Mouse (Mus musculus): ENCODE data around the gene Gstt1. TPM values are rescaled to one million over a fixed set of nuclear protein-coding genes. Genes with fewer than 3 reads are reported as not detected.

The Gstt1 gene
- total RNA-seq (2023), result not detected

GRCm38 (mm10) chr10:75798176-75798696 lies at the start of gene Gstt1:
Gene Gstt1 (minus strand): TSS chr10:75798584.

GRCm38 (mm10) chr10:75837248-75837759 lies 38.9 kb upstream of the Gstt1 start, which contains the start of gene Gstt2:
Gene Gstt2 (minus strand): TSS chr10:75837424.

GRCm38 (mm10) chr10:75822443-75822842 lies 24.1 kb upstream of the Gstt1 start, which contains the start of gene Gstt4:
Gene Gstt4 (minus strand): TSS chr10:75822543.

GRCm38 (mm10) chr10:75780769-75781578 lies 17.4 kb downstream of the Gstt1 start, which contains the start of the genes Gm20441 and Gstt3:
Gene Gm20441 (minus strand): TSS chr10:75780954.
Gene Gstt3 (minus strand): TSS chr10:75781414.

GRCm38 (mm10) chr10:75772795-75773664 lies 25.4 kb downstream of the Gstt1 start, which contains the start of gene Ddt:
Gene Ddt (minus strand): TSS chr10:75773414.

GRCm38 (mm10) chr10:75763682-75764518 lies 34.5 kb downstream of the Gstt1 start, which contains the start of gene Cabin1:
Gene Cabin1 (minus strand): TSS chr10:75764341.

Other genes starting within 250 kb of the Gstt1 start
- 10 to 100 TPM; 10.4 to 12.5 TPM for gene Lrrc75b, start 238.3 kb downstream of the Gstt1 start, total RNA-seq (2023)
- 10 to 100 TPM; 37.4 to 48.9 TPM for gene Ggt1, start 237.0 kb downstream of the Gstt1 start, total RNA-seq (2023)
- 10 to 100 TPM; 21.1 to 25.9 TPM for gene Ggt5, start 209.2 kb downstream of the Gstt1 start, total RNA-seq (2023)
- gene Susd2, start 154.6 kb downstream of the Gstt1 start, total RNA-seq (2023), result 1 to 10 TPM; 4.7 to 7.4 TPM
- 100 to 1,000 TPM; 103 to 130 TPM for gene Cabin1, start 34.2 kb downstream of the Gstt1 start, total RNA-seq (2023)
- gene Ddt, start 25.2 kb downstream of the Gstt1 start, total RNA-seq (2023), result 10 to 100 TPM; 24.3 to 27.3 TPM
- gene Gm20441, start 17.6 kb downstream of the Gstt1 start, total RNA-seq (2023), result not detected
- gene Gstt3, start 17.2 kb downstream of the Gstt1 start, total RNA-seq (2023), result 1 to 10 TPM; 3.7 to 5.7 TPM
- not detected for gene Gstt4, start 24.0 kb upstream of the Gstt1 start, total RNA-seq (2023)
- 10 to 100 TPM; 29.0 to 38.9 TPM for gene Gstt2, start 38.8 kb upstream of the Gstt1 start, total RNA-seq (2023)
- gene Mif, start 61.7 kb upstream of the Gstt1 start, total RNA-seq (2023), result 100 to 1,000 TPM; 257 to 271 TPM
- 1 to 10 TPM in 1 of 2 experiments, under 1 TPM in 1; 0.93 to 2.0 TPM for gene Derl3, start 94.8 kb upstream of the Gstt1 start, total RNA-seq (2023)
- 10 to 100 TPM; 52.9 to 53.8 TPM for gene Smarcb1, start 123.0 kb upstream of the Gstt1 start, total RNA-seq (2023)
- 10 to 100 TPM; 21.4 to 24.4 TPM for gene Chchd10, start 134.5 kb upstream of the Gstt1 start, total RNA-seq (2023)
- gene Mmp11, start 137.9 kb upstream of the Gstt1 start, total RNA-seq (2023), result 1 to 10 TPM in 1 of 2 experiments, under 1 TPM in 1; 0.99 to 3.3 TPM
- gene Gm867, start 142.1 kb upstream of the Gstt1 start, total RNA-seq (2023), result not detected
- gene Vpreb3, start 144.5 kb upstream of the Gstt1 start, total RNA-seq (2023), result not detected
- gene Gm5134, start 155.9 kb upstream of the Gstt1 start, total RNA-seq (2023), result under 1 TPM; 0.82 to 0.92 TPM
- 10 to 100 TPM; 24.5 to 29.7 TPM for gene Zfp280b, start 234.1 kb upstream of the Gstt1 start, total RNA-seq (2023)